In the genomic region with DNA sequence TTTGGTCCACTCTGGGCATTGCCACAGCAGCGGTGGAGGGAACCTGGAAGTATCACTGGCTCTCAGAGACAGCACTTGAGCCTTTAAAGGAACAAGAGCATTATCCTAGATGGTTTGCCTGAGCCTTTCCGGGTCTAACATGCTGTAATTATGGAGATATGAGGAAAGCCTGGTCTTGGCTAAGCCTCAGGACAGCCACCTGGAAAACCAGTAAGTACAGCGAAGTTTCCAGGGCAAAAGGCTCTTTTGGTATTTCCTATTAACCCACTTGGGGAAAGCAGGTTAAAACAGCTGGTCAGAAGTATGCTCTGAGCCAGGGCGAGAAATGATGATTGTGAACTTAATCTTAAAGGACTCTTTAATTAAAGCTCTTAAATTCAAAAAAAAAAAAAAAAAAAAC, we compare ENCODE assay signal across 12 mouse cellular contexts.
"Had no signal": no experiment of that assay in that cellular context is flagged by ENCODE, and none has a peak within 500 bp of the region (broad histone marks: within the 10 kb centered on the region; RNA-seq: fewer than 3 reads in every experiment).

No protein-coding gene starts in this region.

- H3K4me1 ChIP-seq: kidney, embryonic 15.5 days; midbrain, embryonic 12.5 days had no signal

- H3K9me3 ChIP-seq: kidney, embryonic 15.5 days; midbrain, embryonic 12.5 days had no signal

- H3K27me3 ChIP-seq: kidney, embryonic 15.5 days; midbrain, embryonic 12.5 days had no signal

- H3K4me3 ChIP-seq: kidney, embryonic 15.5 days; midbrain, embryonic 12.5 days had no signal

- H3K4me2 ChIP-seq: kidney, embryonic 15.5 days; midbrain, embryonic 12.5 days had no signal

- DNase-seq: kidney, adult 2 months; kidney, postnatal 14 days; left cerebral cortex, postnatal 4 days; lung, adult 18-20 months; lung, postnatal 36 days; spleen, adult 18-20 months; thymus, adult 18-20 months; thymus, postnatal 14 days had no signal

- H3K36me3 ChIP-seq: kidney, embryonic 15.5 days; midbrain, embryonic 12.5 days had no signal

- ATAC-seq: midbrain, embryonic 16.5 days had no signal

- H3K9ac ChIP-seq: kidney, embryonic 15.5 days; liver, embryonic 14.5 days; midbrain, embryonic 12.5 days had no signal

- H3K27ac ChIP-seq: kidney, embryonic 15.5 days; liver, embryonic 14.5 days; midbrain, embryonic 12.5 days had no signal
